In the genomic region with DNA sequence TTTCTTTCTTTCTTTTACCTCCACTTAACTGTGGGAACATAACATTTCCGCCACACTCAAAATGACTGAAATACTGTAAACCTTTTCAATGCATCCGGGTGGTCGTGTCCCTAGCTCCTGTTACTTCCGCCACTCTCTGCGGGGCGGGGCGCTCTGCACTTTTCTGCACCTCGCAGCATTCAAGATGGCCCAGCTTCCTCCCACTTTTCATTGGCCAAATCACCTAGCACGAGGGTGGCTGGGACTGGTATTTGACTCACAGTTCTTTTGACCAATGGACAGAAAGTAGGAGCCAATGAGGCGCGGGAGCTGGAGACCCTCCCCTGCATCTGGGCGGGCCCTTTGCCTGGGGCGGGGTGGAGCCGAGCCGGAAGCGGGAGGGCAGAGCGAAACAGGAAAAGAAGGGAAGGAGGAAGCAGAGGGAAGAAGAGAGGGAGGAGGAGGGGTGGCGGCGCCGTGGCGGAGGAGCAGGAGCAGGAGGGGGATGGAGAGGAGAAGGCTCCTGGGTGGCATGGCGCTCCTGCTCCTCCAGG, we compare ENCODE assay signal across 7 mouse cellular contexts. TPM values are rescaled to one million over a fixed set of nuclear protein-coding genes. Genes with fewer than 3 reads are reported as not detected.
DNase-seq lines count a peak whose midpoint lies in the region; ATAC-seq lines count a peak whose summit lies in the region.

TSS of gene Wbp1l (plus strand) at position 365 of the 533 bp plus-strand sequence.

- no peaks in the 10 kb centered on the region for H3K27me3 ChIP-seq in intestine, embryonic 16.5 days (replicated peaks; ENCODE audit: control insufficient read depth, insufficient read depth, low read length)
- H3K27me3 ChIP-seq in midbrain, embryonic 11.5 days (ENCODE audit: control insufficient read depth, insufficient read depth, low read length), result no peaks in the 10 kb centered on the region

- intact Hi-C loops in left cerebral cortex, postnatal 36 days (cut with DNase I), result loop anchor here (10.0 kb wide), 1 partner anchor 276 kb away; no protein-coding TSS in a partner anchor

- ATAC-seq in intestine, embryonic 16.5 days, result peak; percentile 99
- ATAC-seq in midbrain, embryonic 11.5 days (ENCODE audit: low FRiP score), result peak; percentile 99

- H3K27ac ChIP-seq in intestine, embryonic 16.5 days (ENCODE audit: low read length), result peak within 1 kb of the TSS; percentile 57
- H3K27ac ChIP-seq in midbrain, embryonic 11.5 days (ENCODE audit: low read depth, low read length), result no peak within 1 kb of the TSS

- peaks cover 21% of the 10 kb centered on the region for H3K4me1 ChIP-seq in intestine, embryonic 16.5 days (ENCODE audit: control insufficient read depth, insufficient read depth, low read length)
- peaks cover 10% of the 10 kb centered on the region for H3K4me1 ChIP-seq in midbrain, embryonic 11.5 days (ENCODE audit: control insufficient read depth, insufficient read depth, low read length)

- peak; percentile 98 for DNase-seq in adrenal gland, adult 8-10 months
- peak; percentile 97 for DNase-seq in embryo, embryonic 9.5 days (ENCODE audit: extremely low spot score)
- DNase-seq in gastrocnemius, postnatal 4 days (ENCODE audit: low spot score in 2 of 2), result peak; percentile 93 to 95
- DNase-seq in left cerebral cortex, postnatal 36 days (ENCODE audit: low spot score in 2 of 2), result peak; percentile 95 to 96
- DNase-seq in midbrain, embryonic 11.5 days (ENCODE audit: low spot score, missing footprints), result peak; percentile 99
- peak; percentile 96 for DNase-seq in skeletal muscle tissue, adult 2 months (ENCODE audit: low read depth, low spot score)

- peak within 1 kb of the TSS; percentile 69 for H3K4me2 ChIP-seq in intestine, embryonic 16.5 days (ENCODE audit: low read depth, low read length)
- H3K4me2 ChIP-seq in midbrain, embryonic 11.5 days, result peak within 1 kb of the TSS; percentile 91

- peak within 1 kb of the TSS; percentile 87 for H3K9ac ChIP-seq in intestine, embryonic 16.5 days (ENCODE audit: low read depth, low read length)
- peak within 1 kb of the TSS; percentile 73 for H3K9ac ChIP-seq in midbrain, embryonic 11.5 days (ENCODE audit: low read length)

- under 1% methylated on average over 21 of the region's 22 CpGs for WGBS in intestine, embryonic 16.5 days
- WGBS in midbrain, embryonic 11.5 days, result under 1% methylated on average over 21 of the region's 22 CpGs

- 0 out of 2 replicates have a peak, but pooled peaks cover 4% of the 10 kb centered on the region for H3K36me3 ChIP-seq in intestine, embryonic 16.5 days (ENCODE audit: control insufficient read depth, insufficient read depth, low read length)
- no peaks in the 10 kb centered on the region; the same call in 1 of the 2 replicates for H3K36me3 ChIP-seq in midbrain, embryonic 11.5 days (ENCODE audit: control insufficient read depth, insufficient read depth, low read length)

- no peaks in the 10 kb centered on the region for H3K9me3 ChIP-seq in intestine, embryonic 16.5 days (ENCODE audit: control insufficient read depth, low read length)
- no peaks in the 10 kb centered on the region for H3K9me3 ChIP-seq in midbrain, embryonic 11.5 days (ENCODE audit: control insufficient read depth, low read length)

- peak within 1 kb of the TSS; percentile 96 for H3K4me3 ChIP-seq in intestine, embryonic 16.5 days (ENCODE audit: low read length)
- peak within 1 kb of the TSS; percentile 75 for H3K4me3 ChIP-seq in midbrain, embryonic 11.5 days (ENCODE audit: low read depth, low read length)

RNA-seq across cellular contexts. Expression of gene Wbp1l, which starts in this region (rescaled TPM):
- total RNA-seq in adrenal gland, adult 8-10 months (2022), result 100 to 1,000 TPM; 149 to 232 (median 189) TPM
- 10 to 100 TPM; 52.4 to 57.2 TPM for total RNA-seq in gastrocnemius, postnatal 4 days (2021)
- polyA plus RNA-seq in intestine, embryonic 16.5 days (2015; fragmentation: Nextera tagmentation; extraction: Ambion mirVana), result 39.3 and 40.0 TPM in 2 replicates
- 10 to 100 TPM; 34.2 to 38.3 TPM for total RNA-seq in left cerebral cortex, postnatal 36 days (2021)
- 29.0 and 30.3 TPM in 2 replicates for polyA plus RNA-seq in midbrain, embryonic 11.5 days (2014; fragmentation: Nextera tagmentation; extraction: Ambion mirVana)
